Mouse (Mus musculus) thymus, postnatal 14 days (tissue): Measurements from ENCODE around the gene Il11ra1.
"Not testable (repeated sequence)": the region's sequence is repeated elsewhere in the genome, so short reads cannot be mapped to it uniquely, and the experiment has no call there.

ENCODE experiments used
- DNase-seq: peaks from one replicate; pipeline ENCODE4 v3.0.0; 2021

The Il11ra1 gene

DNA sequence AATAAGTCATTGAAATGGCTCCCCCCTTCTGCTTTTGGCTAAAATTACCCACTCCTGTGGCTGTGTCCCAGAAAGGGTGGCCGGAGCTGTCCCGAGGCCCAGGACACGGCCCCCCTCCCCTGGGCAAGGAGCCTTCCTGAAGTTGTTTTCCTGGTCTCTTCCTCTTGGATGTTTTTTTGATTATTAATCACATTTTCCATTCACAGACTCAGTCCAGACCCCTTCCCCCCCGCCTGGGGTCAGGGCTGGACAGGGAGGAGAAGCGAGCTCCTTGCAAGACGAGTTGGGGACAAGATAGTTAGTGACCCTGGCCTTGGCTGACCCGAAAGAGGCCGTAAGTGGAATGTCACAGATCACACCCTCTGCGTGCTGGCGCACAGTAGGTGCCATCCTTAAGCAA is at the start of gene Il11ra1:
Il11ra1 (plus strand) TSS at position 207 of the 400 bp plus-strand sequence.
- DNase-seq = not testable (repeated sequence)

DNA sequence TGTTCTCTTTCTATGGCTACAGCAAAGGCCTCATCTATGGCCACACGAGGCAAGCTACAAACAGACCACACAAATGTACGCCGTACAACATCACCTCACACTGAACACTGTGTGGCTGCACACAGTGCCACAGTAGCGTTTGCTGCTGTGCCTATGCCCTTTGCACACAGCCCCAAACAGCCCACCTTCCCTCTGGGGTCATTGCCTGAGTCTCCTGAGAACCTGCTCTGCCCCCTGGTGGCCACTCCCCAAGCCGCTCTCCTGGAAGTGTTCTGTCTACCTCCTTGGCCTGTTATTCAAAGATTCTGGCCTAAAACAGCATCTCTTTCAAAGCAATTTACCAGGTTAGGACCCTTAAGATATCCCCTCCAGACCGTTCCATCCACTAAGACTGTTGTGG is 46.5 kb upstream of the Il11ra1 start:
- peak; percentile 76 for DNase-seq

DNA sequence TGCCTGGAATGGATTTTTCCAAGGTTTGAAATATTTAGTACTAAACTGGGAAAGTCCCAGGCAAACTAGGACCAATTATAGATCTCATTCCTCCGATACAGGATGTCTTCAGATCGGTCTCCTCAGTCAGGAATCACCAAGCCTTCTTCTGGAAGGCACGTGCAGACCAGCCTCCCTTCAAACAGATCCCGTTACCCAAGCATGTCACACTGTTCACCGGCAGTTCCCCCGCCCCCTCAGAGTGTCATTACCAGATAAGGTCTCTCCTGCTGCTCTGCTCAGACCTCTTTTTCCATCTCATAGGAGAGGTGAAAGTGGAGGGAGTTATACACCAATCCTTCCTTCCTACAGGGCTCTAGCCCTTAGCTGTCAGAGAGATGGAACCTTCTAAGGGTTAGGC is 46.1 kb upstream of the Il11ra1 start:
- no peak for DNase-seq

DNA sequence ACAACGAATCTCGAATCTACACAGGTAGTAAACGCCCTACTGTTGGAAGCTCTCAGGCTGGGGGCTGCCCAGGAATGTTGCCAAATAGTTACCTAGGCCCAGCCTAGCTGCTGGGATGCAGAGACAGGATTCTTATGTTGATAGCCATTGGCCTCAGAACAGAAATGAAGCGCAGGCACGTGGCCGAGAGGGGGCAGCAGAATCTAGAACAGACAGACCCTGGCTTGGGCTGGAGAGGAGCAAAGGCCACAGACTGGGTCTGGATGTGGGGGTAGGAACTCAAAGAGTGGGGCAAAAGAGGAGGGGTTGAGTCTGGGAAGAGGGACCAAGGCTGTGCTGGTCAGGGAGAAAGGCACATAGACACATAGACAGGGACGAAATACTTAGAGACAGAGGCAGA is 45.6 kb upstream of the Il11ra1 start:
- DNase-seq = peak; percentile 37

DNA sequence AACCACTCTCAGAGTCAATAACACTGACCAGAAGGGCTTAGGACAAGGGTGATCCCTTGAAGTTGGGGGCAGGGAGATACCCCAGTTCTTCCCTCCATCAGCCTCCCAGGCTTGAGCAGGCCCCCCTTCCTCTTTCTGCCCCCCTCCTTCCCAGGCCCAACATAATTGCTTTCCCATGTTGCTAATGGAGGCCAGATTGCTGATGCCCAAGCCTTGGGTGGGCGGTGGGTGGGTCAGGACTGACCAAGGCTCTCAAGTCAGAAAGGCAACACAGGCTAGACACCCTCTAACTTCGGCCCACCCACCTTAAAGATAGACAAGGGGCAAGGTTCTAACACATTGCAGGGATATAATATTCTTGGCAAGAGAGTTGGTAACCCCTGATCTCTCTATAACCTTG is 44.3 kb upstream of the Il11ra1 start:
- DNase-seq = no peak

DNA sequence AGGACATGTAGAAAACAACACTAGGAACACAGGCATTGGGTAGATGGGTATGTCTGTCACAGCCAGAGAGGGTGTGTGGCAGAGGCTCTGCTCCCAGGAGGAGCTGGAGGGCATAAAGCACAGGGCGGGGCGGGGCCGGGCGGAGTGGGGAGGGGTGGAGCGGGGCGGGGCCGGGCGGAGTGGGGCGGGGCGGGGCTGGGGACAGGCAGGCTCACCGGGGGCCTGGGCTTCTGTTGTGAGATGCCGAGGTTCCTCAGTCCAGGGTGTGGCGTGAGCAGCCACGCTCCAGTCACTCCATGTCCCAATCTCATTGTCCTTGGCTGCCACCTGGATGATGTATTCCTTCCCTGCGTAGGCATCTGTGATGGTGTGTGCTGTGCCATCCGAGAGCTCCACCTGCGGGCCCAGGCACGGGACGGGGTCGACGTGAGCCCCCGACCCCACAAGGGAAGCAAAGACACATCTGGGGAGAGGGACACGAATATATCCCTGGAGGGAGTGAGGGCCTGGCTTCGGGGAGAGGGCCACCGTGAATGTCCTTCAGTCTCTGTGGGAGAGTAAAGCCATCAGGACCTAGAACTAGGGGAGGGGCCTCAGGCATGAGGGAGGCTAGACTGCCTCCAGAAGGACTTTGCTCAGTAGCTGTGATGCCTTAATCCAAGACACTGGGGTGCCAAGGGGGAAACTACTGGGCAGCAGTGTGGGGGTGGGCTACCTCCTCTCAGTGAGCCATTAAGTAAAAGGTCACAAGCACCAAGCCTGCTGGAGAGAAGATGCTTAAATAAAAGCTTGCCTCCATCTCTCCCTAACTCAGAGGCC is 41.0 kb upstream of the Il11ra1 start:
- DNase-seq = no peak

DNA sequence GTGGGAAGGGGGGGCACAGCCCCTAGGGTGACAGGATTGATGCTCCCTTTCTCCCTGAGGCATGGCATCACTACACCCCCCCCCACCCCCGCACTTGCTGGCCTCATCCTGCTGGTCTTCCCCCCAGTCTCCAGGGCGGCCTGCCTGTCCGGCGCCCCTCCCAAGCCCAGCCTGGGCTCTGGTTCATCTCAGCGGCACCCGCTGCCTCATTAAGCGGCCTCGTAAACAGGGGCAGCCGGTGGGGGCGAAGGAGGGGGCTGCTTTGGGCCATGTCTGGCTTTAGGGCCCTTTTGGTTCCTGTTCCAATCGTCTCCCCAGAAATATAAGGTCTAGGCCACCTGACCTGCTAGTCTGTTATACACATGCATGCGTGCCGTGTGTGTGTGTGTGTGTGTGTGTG is 40.2 kb upstream of the Il11ra1 start:
- no peak for DNase-seq

DNA sequence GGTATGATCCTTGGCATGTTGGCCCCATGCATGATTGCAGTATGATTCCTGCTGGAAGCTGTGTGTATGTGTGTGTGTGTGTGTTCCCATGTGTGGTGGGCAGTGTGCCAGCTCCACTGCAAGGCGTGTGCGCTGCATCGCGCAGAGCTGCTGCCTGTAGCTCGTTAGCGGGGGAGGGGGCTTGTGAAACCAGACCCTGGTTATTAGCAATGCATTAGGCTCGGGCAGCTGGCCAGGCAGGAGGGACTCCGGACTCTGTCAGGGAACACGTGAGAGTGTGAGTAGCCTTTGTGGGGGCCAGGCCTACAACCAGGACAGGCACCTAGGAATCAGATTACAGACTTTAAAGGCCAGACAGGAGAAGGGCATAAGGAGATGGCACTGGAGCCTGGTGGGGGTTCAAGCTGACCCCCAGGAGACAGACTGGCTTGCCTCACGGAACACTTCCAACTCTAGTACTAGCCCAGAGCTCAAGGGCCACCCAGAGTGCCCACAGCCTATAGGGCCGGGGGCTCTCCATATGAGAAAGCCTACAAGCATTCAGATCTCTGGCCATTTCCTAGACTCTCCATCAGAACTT is 38.8 kb upstream of the Il11ra1 start:
- no peak for DNase-seq

DNA sequence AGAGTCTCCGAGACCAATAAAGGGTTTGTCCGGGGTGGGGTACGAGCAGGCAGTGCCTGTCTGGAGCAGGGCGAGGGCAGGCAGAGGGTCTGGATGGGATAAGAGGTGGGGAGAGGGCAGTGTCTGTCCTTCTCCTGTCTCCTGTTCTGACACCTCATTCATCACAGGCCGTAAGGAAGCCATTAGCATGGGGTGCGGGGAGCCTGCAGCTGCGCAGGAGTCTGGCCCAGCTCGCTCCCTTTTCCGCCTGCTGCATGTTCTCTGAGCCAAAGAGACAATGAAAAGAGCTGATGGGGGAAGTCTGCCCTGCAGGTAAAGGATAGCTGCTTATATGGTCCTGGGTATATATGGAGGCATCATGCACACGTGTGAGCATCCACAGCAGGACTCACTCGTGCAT is 37.1 kb upstream of the Il11ra1 start:
- DNase-seq = no peak

DNA sequence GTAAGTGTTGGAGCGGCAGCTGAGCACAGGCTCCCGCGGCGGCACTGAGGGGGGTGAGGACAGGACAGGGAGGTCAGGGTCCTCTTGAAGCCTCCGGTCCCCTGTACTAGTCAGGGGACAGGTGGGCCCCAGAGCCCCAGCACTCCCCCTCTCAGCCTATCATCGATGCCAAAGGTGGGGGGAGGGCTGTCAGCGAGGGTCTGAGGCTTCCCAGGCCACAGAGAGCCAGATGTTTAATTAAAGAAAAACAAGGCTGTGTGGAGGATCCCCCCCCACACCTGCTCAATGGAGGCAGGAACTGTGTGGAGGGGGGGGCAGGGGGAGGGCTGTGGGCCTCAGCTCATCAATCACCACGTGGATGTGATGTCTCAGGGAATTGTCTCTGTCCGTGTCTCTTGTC is 36.2 kb upstream of the Il11ra1 start:
- no peak for DNase-seq

DNA sequence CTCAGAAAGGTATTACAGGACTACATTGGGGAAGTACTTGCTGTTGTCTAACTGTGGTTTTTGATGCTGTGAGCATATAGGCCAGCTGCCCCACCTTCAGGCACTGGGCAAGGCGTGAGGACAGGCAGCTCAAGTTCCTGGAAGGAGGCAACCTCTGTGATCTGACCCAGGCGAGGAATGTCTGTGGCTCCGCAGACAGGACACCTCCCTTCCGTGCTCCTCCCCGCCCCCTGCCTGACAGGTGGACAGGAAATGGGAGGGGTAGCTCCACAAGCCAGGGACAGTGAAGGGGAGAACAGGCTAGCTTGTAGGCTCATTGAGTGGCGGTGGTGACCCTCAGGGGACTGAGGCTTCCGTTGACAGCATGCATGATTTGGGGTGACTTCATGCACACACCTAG is 35.3 kb upstream of the Il11ra1 start:
- DNase-seq = peak; percentile 16

DNA sequence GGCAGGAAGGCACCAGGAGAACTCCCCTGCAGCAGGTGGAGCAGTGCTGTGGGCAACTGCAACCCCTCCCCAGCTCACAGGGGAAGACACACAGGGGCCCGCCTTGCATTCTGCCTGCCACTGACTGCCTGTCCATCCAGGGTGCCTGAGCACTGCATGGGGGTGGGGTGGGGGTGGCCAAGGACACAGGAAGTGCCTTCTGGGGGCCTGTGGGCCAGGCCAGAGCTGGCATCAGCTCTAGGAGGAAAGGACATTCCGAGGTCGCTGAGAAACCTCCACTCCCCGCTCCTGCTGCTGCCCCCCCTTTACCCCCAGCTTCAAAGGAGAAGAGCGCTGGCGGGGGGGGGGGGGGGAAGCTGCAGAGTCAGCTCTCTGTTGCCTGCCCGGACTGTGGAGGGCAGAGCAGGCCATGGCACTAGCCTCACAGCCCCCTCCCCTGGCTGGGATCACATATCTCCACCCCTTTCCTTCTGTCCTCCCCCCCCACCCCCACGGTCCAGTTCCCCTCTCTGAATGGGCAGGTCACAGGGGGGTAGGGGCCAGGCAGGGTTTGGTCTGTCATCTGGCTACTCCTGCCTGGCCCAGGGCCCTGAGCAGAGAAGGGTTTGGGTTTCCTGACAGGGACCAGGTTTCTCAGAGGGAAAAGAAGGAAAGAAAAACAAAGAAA is 34.6 kb upstream of the Il11ra1 start:
- peak; percentile 8 for DNase-seq

DNA sequence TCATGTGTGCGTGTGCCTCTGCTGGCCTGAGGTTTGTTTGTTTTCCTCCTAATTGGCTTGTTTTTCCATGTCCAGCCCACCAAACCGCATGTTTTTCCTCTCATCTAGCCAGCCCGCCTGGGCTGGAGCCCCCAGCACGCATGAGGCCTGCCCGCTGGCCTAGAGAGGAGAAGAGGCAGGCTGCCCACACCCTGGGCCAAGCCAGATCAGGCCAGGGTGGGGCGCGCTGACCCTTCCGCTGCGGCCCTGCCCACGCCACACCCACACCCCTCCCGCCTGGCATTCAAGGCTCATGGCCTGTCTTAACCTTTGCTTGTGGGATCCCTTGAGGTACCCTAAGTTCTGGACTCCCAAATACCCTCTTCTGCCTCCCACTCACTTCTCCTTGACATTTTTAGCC is 33.1 kb upstream of the Il11ra1 start:
- no peak for DNase-seq

DNA sequence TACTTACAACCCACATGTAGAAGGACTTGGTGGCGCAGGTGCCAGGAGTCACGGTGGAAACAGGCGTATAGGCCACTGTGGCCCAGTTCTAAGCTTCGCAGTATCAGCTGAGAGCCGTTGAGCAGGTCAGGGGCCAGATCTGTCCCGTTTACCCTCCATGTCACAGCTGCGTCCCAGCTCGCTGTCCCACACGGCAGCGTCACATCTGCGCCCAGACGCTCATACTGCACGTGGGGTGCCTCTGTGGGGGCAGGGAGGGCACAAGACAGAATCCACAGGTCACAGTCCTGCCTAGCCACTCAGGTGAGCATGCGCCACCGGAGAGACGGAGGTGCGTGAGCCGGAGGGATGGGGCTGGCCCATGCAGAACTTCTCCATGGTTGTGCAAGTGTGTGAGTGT is 29.0 kb upstream of the Il11ra1 start:
- DNase-seq = no peak

DNA sequence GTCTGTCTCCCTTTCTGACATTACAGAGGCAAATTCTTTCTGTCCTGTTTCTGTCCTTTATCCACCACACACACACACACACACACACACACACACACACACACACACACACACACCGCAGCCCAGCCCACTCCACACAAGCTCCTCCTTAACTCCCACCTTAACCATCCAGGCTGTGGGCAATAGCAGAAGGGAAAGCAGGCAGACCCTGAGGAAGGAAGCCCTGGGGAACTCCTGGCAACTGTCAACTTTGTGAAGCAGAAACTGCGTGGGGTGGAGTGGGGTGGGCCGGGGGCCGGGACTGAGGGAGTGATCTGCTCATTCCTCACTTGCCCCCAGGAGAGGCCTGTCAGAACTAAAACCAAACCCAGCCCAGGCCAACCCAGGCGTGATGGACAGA is 28.3 kb upstream of the Il11ra1 start:
- DNase-seq = no peak

DNA sequence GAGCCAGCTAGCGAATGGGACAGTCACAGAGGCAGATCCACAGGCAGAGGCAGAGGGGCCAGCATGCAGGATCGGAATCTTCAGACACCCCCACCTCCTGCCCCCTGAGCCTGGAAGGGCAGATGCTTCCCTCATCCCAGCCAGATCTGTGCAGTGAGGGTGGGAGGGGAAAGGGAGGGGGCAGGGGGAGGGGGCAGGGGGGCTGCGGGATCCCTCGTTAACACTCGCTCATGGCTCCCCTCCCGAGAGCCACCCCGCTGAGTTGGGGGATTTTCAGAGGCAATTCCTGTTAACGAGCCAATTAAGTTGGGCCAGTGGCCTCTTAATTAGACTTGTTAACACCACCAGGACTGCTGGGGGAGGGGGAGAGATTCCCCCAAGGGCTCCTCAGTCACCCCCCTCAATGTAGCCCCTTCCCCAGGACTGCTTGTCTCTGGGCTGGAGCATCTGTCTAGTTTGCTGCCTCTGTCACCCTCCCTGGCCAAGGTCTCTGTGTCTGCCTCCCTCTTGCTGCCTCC is 27.8 kb upstream of the Il11ra1 start:
- no peak for DNase-seq

DNA sequence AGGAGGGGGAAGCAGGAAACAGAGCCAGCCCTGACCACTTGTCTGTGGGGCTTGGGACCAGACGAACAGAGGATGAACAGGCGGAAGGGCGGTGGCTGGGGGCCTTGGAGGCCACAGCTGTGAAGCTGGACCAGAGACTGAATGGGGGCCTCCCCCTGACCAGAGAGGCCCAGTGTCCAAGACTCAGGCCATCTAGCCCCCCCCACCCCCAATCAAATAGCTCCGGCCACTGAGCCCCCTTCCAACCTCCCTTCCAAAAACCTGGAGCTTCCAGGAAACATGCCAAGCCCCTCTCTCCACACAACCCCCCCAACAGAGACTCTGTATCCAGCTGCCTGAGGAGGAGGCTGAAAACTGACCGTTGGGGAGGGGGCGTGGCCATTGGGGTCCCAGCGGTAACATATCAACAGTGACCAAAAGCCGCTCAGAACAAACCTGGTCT is 27.2 kb upstream of the Il11ra1 start:
- no peak for DNase-seq

DNA sequence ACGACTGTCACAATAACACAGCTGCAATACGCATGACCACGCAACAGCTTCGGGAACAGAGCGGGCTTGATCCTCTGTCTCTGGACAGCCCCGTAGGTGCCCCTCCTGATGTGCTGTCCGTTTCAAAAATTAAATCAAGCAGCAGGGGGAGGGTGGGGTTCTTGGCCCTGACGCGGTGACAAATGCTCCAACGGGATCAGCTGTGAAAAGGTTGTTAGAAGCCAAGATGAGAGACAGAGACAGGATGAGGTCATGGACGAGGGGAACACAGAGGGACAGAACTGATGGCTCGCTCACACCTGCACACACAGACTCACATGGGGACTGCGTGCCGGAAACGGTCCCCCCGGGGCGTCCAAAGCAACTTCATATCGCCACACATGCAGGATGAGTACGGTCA is 26.6 kb upstream of the Il11ra1 start:
- DNase-seq = no peak

DNA sequence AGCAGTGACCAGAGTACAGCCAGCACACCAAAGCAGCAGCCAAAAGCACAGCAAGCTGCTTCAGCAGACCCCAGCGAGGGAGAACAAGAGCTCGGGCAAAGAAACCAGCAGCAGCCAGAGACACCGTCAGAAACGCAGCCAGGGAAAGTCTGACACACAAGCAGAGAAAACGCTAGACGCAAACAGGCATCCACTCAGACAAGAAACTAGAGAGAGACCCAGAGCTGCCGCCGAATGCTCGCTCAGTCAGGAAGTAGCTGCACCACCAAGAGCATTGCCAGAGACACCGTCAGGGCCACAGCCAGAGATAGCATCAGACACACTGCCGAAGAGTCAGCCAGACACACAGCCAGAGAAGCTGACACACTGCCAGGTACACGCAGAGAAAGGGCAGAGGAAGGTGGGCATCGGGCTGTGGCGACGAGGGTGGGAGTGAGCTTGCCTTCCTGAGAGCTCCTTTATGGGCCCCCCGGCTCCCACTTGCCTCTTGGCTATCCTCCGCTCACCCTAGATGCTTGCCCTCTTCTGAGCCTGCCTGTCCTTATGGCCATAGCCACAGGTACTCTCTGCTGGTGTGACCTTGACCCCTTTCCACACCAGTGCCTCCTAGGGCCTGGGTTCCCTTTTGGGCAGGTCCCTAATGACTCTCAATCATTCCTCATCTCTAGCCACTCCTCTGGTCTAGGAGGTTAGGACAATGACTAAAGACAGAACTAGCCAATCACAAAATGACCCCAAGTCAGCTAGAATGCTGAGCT is 23.4 kb upstream of the Il11ra1 start:
- DNase-seq = no peak

DNA sequence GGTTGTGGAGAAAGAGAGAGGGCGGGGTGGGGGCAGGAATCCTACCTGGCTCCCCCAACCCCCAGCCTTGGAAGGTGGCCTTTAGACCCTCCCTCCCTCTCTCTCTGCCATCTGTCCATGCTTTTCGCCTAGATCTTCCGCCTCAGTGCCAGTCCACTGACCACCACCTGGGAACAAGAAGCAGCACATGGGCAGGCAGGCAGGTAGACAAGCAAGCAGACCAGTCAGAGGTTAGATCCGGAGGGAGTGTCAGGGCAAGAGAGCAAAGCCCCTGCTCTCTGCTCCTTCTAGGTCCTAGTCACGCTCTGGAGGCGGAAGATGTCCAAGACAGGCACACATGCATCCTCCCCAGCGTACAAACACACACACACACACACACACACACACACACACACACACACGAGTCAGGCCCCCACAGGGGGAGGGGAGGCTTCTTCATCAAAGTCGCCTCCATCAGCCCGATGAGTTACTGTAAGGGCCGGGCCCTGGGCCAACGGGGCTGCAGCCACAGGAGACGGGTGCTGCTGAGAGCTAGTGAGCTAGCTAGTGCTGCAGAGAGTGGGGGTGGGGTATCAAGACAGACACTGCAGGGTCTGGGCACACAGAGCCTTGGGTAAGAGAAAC is 22.7 kb upstream of the Il11ra1 start:
- DNase-seq = no peak

DNA sequence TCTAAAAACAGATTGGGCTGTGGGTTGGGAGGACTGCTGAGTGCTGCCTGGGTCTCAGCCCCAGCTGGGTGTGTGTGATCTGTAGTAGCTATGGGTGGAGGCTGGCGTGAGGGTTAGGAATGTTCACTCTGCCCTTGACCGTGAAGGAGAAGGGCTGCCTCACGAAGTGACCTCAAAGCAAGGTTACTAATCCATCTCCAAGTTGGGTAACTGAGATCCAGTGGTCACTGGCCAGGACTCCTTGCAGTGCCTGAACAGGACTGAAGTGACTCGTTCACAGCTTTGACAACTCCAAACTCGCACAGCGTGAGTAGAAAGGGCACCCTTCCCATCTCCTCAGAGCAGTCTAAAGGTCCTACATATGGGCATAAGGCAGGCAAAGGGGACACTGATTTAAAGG is 20.9 kb upstream of the Il11ra1 start:
- no peak for DNase-seq

DNA sequence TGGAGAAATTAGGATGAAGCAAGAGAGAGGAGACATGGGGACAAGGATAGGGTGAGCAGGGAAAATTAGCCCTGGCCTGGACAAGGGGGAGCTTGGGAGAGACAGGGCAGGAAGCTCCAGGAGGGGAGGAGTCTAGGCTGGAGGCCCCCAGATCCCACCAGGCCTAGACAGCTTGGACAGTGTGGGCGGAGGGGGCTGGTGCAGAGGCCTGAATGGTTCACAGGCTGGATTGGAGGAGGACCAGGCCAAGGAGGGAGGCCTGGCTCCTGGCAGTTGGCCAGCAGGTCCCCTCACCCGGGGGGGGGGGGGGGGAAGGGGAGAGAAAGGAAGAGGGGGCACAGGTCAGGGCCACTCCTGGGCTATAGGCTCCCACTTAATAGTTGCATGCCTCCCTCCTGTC is 20.5 kb upstream of the Il11ra1 start:
- DNase-seq = no peak

DNA sequence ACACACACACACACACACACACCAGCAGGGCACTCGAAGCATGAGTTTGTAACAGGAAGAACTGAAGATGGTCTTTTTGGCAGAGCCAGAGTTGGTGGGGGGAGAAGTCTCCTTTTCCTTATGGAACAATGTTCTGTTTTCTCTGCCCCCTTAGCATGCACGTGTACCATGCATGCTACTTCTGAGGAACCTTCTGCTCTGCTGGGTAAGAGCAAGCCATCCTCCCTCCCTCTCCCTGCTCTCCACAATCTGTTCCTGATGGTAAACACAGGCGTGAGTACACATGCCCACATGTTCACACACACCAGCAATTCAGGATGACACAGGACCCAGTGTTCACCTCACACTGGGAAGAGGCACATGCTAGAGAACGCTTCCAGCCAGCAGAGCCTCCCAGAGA is 18.6 kb upstream of the Il11ra1 start:
- DNase-seq = no peak
